Mouse (Mus musculus): ENCODE data around the gene Fhit. TPM values are rescaled to one million over a fixed set of nuclear protein-coding genes. Genes with fewer than 3 reads are reported as not detected.

Fhit gene
- polyA plus RNA-seq, 1 experiment from 2014 or later = 5.6 TPM

- no peak for ATAC-seq (replicated peaks; ENCODE audit: insufficient number of reproducible peaks, low FRiP score, low TSS enrichment)
- Histone ChIP-seq H3K27me3 (ENCODE audit: control insufficient read depth, insufficient read depth, low read length) (no peaks in the 10 kb centered on the region), H3K27ac (ENCODE audit: low read depth, low read length) (no peak overlapping the region), H3K9me3 (replicated peaks; ENCODE audit: control insufficient read depth, low read length) (no peaks in the 10 kb centered on the region), H3K9ac (ENCODE audit: low read depth, low read length) (no peak overlapping the region), H3K36me3 (ENCODE audit: control insufficient read depth, insufficient read depth, low read length) (no peaks in the 10 kb centered on the region), H3K4me1 (ENCODE audit: control insufficient read depth, insufficient read depth, low read length) (no peaks in the 10 kb centered on the region; the same call in 1 of the 2 replicates), H3K4me2 (no peak overlapping the region), H3K4me3 (ENCODE audit: low read depth, low read length) (no peak overlapping the region)
- WGBS (ENCODE audit: insufficient replicate concordance) = 84% methylated on average over 3 of the region's 3 CpGs
Measured at GRCm38 (mm10) chr14:10209007-10209406, 952.8 kb downstream of the Fhit start.

GRCm38 (mm10) chr14:10205699-10206098 lies 956.1 kb downstream of the Fhit start:
- Histone ChIP-seq H3K4me2 (no peak overlapping the region), H3K4me3 (ENCODE audit: low read depth, low read length) (no peak overlapping the region), H3K36me3 (ENCODE audit: control insufficient read depth, insufficient read depth, low read length) (no peaks in the 10 kb centered on the region), H3K9ac (ENCODE audit: low read depth, low read length) (no peak overlapping the region), H3K27me3 (ENCODE audit: control insufficient read depth, insufficient read depth, low read length) (no peaks in the 10 kb centered on the region), H3K4me1 (ENCODE audit: control insufficient read depth, insufficient read depth, low read length) (no peaks in the 10 kb centered on the region; the same call in 1 of the 2 replicates), H3K9me3 (replicated peaks; ENCODE audit: control insufficient read depth, low read length) (no peaks in the 10 kb centered on the region), H3K27ac (ENCODE audit: low read depth, low read length) (no peak overlapping the region)
- no peak for ATAC-seq (replicated peaks; ENCODE audit: insufficient number of reproducible peaks, low FRiP score, low TSS enrichment)
- 80% methylated on average over 5 of the region's 5 CpGs for WGBS (ENCODE audit: insufficient replicate concordance)

- 88% methylated on average over 4 of the region's 4 CpGs for WGBS (ENCODE audit: insufficient replicate concordance)
- Histone ChIP-seq H3K4me2 (no peak overlapping the region), H3K36me3 (ENCODE audit: control insufficient read depth, insufficient read depth, low read length) (no peaks in the 10 kb centered on the region), H3K4me1 (ENCODE audit: control insufficient read depth, insufficient read depth, low read length) (no peaks in the 10 kb centered on the region; the same call in 1 of the 2 replicates), H3K27me3 (ENCODE audit: control insufficient read depth, insufficient read depth, low read length) (no peaks in the 10 kb centered on the region), H3K27ac (ENCODE audit: low read depth, low read length) (no peak overlapping the region), H3K9ac (ENCODE audit: low read depth, low read length) (no peak overlapping the region), H3K4me3 (ENCODE audit: low read depth, low read length) (no peak overlapping the region), H3K9me3 (replicated peaks; ENCODE audit: control insufficient read depth, low read length) (no peaks in the 10 kb centered on the region)
- ATAC-seq (replicated peaks; ENCODE audit: insufficient number of reproducible peaks, low FRiP score, low TSS enrichment) = no peak
Measured at GRCm38 (mm10) chr14:10205290-10205689, 956.5 kb downstream of the Fhit start.

GRCm38 (mm10) chr14:10194130-10194529 lies 967.7 kb downstream of the Fhit start:
- no peaks in the 10 kb centered on the region for H3K27me3 ChIP-seq (ENCODE audit: control insufficient read depth, insufficient read depth, low read length)
- H3K4me3 ChIP-seq (ENCODE audit: low read depth, low read length) = no peak overlapping the region
- H3K9me3 ChIP-seq (replicated peaks; ENCODE audit: control insufficient read depth, low read length) = no peaks in the 10 kb centered on the region
- H3K4me1 ChIP-seq (ENCODE audit: control insufficient read depth, insufficient read depth, low read length) = 0 out of 2 replicates have a peak, but pooled peaks cover 2% of the 10 kb centered on the region
- H3K9ac ChIP-seq (ENCODE audit: low read depth, low read length) = no peak overlapping the region
- H3K4me2 ChIP-seq = peak overlapping the region; percentile 24
- ATAC-seq (replicated peaks; ENCODE audit: insufficient number of reproducible peaks, low FRiP score, low TSS enrichment) = peak; percentile 89
- WGBS (ENCODE audit: insufficient replicate concordance) = 30% methylated on average over 5 of the region's 5 CpGs
- H3K36me3 ChIP-seq (ENCODE audit: control insufficient read depth, insufficient read depth, low read length) = no peaks in the 10 kb centered on the region
- H3K27ac ChIP-seq (ENCODE audit: low read depth, low read length) = peak overlapping the region; percentile 46; the same call in 1 of the 2 replicates

GRCm38 (mm10) chr14:10171761-10172160 lies 990.1 kb downstream of the Fhit start:
- H3K4me2 ChIP-seq = no peak overlapping the region
- H3K9ac ChIP-seq (ENCODE audit: low read depth, low read length) = no peak overlapping the region
- no peak overlapping the region for H3K4me3 ChIP-seq (ENCODE audit: low read depth, low read length)
- no peaks in the 10 kb centered on the region for H3K27me3 ChIP-seq (ENCODE audit: control insufficient read depth, insufficient read depth, low read length)
- WGBS (ENCODE audit: insufficient replicate concordance) = 89% methylated on average over 2 of the region's 2 CpGs
- no peak for ATAC-seq (replicated peaks; ENCODE audit: insufficient number of reproducible peaks, low FRiP score, low TSS enrichment)
- H3K9me3 ChIP-seq (replicated peaks; ENCODE audit: control insufficient read depth, low read length) = peaks cover 4% of the 10 kb centered on the region
- H3K36me3 ChIP-seq (ENCODE audit: control insufficient read depth, insufficient read depth, low read length) = no peaks in the 10 kb centered on the region
- H3K27ac ChIP-seq (ENCODE audit: low read depth, low read length) = no peak overlapping the region
- H3K4me1 ChIP-seq (ENCODE audit: control insufficient read depth, insufficient read depth, low read length) = 0 out of 2 replicates have a peak, but pooled peaks cover 2% of the 10 kb centered on the region

GRCm38 (mm10) chr14:10166641-10167429 lies 995.0 kb downstream of the Fhit start:
- ATAC-seq (replicated peaks; ENCODE audit: insufficient number of reproducible peaks, low FRiP score, low TSS enrichment) = no peak
- H3K9ac ChIP-seq (ENCODE audit: low read depth, low read length) = no peak overlapping the region

GRCm38 (mm10) chr14:10149872-10150271 lies 1012.0 kb downstream of the Fhit start:
- Histone ChIP-seq H3K27me3 (ENCODE audit: control insufficient read depth, insufficient read depth, low read length) (no peaks in the 10 kb centered on the region), H3K4me2 (no peak overlapping the region), H3K36me3 (ENCODE audit: control insufficient read depth, insufficient read depth, low read length) (no peaks in the 10 kb centered on the region), H3K9ac (ENCODE audit: low read depth, low read length) (no peak overlapping the region), H3K4me3 (ENCODE audit: low read depth, low read length) (no peak overlapping the region), H3K4me1 (ENCODE audit: control insufficient read depth, insufficient read depth, low read length) (no peaks in the 10 kb centered on the region), H3K27ac (ENCODE audit: low read depth, low read length) (no peak overlapping the region), H3K9me3 (replicated peaks; ENCODE audit: control insufficient read depth, low read length) (no peaks in the 10 kb centered on the region)
- ATAC-seq (replicated peaks; ENCODE audit: insufficient number of reproducible peaks, low FRiP score, low TSS enrichment) = no peak
- 55% methylated on average over 5 of the region's 5 CpGs for WGBS (ENCODE audit: insufficient replicate concordance)

More at GRCm38 (mm10) chr14:10166641-10167429, 995.0 kb downstream of the Fhit start:
- no peaks in the 10 kb centered on the region for H3K36me3 ChIP-seq (ENCODE audit: control insufficient read depth, insufficient read depth, low read length)
- no peak overlapping the region for H3K4me2 ChIP-seq
- H3K27me3 ChIP-seq (ENCODE audit: control insufficient read depth, insufficient read depth, low read length) = no peaks in the 10 kb centered on the region
- no peaks in the 10 kb centered on the region for H3K4me1 ChIP-seq (ENCODE audit: control insufficient read depth, insufficient read depth, low read length)
- 78% methylated on average over 6 of the region's 6 CpGs for WGBS (ENCODE audit: insufficient replicate concordance)
- H3K4me3 ChIP-seq (ENCODE audit: low read depth, low read length) = no peak overlapping the region
- peaks cover 4% of the 10 kb centered on the region for H3K9me3 ChIP-seq (replicated peaks; ENCODE audit: control insufficient read depth, low read length)
- H3K27ac ChIP-seq (ENCODE audit: low read depth, low read length) = no peak overlapping the region

- H3K9ac ChIP-seq (ENCODE audit: low read depth, low read length) = no peak overlapping the region
- no peaks in the 10 kb centered on the region for H3K27me3 ChIP-seq (ENCODE audit: control insufficient read depth, insufficient read depth, low read length)
- no peak overlapping the region for H3K27ac ChIP-seq (ENCODE audit: low read depth, low read length)
- no peaks in the 10 kb centered on the region for H3K9me3 ChIP-seq (replicated peaks; ENCODE audit: control insufficient read depth, low read length)
- ATAC-seq (replicated peaks; ENCODE audit: insufficient number of reproducible peaks, low FRiP score, low TSS enrichment) = no peak
- H3K4me1 ChIP-seq (ENCODE audit: control insufficient read depth, insufficient read depth, low read length) = no peaks in the 10 kb centered on the region
- no peak overlapping the region for H3K4me2 ChIP-seq
- no peak overlapping the region for H3K4me3 ChIP-seq (ENCODE audit: low read depth, low read length)
- H3K36me3 ChIP-seq (ENCODE audit: control insufficient read depth, insufficient read depth, low read length) = no peaks in the 10 kb centered on the region
Measured at GRCm38 (mm10) chr14:10139311-10139710, 1022.5 kb downstream of the Fhit start.

- Histone ChIP-seq H3K9me3 (replicated peaks; ENCODE audit: control insufficient read depth, low read length) (no peaks in the 10 kb centered on the region), H3K4me3 (ENCODE audit: low read depth, low read length) (no peak overlapping the region), H3K4me2 (no peak overlapping the region), H3K36me3 (ENCODE audit: control insufficient read depth, insufficient read depth, low read length) (no peaks in the 10 kb centered on the region), H3K27me3 (ENCODE audit: control insufficient read depth, insufficient read depth, low read length) (no peaks in the 10 kb centered on the region), H3K4me1 (ENCODE audit: control insufficient read depth, insufficient read depth, low read length) (no peaks in the 10 kb centered on the region), H3K9ac (ENCODE audit: low read depth, low read length) (no peak overlapping the region), H3K27ac (ENCODE audit: low read depth, low read length) (no peak overlapping the region)
- no peak for ATAC-seq (replicated peaks; ENCODE audit: insufficient number of reproducible peaks, low FRiP score, low TSS enrichment)
- 88% methylated on average over 10 of the region's 10 CpGs for WGBS (ENCODE audit: insufficient replicate concordance)
Measured at GRCm38 (mm10) chr14:10133873-10134272, 1028.0 kb downstream of the Fhit start.
